Mouse (Mus musculus): ENCODE data around the gene Armc6. TPM values are rescaled to one million over a fixed set of nuclear protein-coding genes. Genes with fewer than 3 reads are reported as not detected.

The Armc6 gene
- 23.2 and 27.0 TPM in 2 replicates for polyA plus RNA-seq (2014; fragmentation: Nextera tagmentation; extraction: Ambion mirVana)

DNA sequence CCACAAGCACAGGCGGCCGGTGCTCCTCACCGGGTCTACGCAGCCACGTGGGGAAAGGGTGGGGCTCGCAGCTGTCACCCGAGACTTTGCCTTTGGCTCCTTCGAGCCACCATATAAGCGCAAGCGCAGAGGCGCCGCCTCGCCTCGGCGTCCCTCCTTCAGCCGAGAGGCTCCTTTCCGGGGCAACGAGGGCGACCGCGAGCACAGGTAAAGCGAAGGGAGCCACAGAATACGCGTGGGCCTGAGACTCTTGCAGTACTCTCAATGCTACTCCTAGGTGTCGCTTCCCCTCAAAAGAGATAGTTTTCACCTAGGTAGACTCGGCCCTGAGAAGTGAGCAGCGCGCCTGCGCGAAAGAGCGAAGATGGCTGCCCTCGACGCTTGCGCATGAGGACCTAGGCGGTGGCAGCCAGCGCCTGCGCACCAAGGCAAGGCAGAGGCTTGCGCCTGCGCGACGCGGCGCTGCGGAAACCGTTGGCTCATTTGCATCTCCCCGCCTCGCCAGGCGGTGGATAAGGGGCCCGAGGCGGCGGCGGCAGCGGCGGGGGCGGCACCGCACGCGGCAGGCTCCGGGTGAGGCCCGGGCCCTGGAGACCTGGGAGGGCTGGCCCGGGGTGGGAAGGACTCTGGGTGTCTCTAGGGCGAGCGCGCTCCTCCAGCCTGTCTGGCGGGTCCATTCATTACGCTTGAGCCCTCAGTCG, at the start of gene Armc6, which contains the start of gene Sugp2:
TSS of gene Armc6 (minus strand) at position 387 of the 701 bp plus-strand sequence.
TSS of gene Sugp2 (plus strand) at position 147 of the 701 bp plus-strand sequence.
- 1% methylated on average over 67 of the region's 67 CpGs for WGBS
- peak within 1 kb of the TSS; percentile 85 for H3K27ac ChIP-seq (ENCODE audit: low read length)
- no peaks in the 10 kb centered on the region for H3K9me3 ChIP-seq (ENCODE audit: control insufficient read depth, low read depth, low read length)
- ATAC-seq (ENCODE audit: insufficient number of reproducible peaks, insufficient read depth, low FRiP score, low read depth) = peak; percentile 94
- H3K4me1 ChIP-seq (ENCODE audit: control insufficient read depth, insufficient read depth, low read length) = peaks cover 15% of the 10 kb centered on the region
- peak within 1 kb of the TSS; percentile 96 for H3K4me2 ChIP-seq (replicated peaks; ENCODE audit: low read depth, low read length)
- peak within 1 kb of the TSS; percentile 62 for H3K4me3 ChIP-seq (ENCODE audit: low read depth, low read length)
- H3K27me3 ChIP-seq (ENCODE audit: control insufficient read depth, insufficient read depth, low read length) = no peaks in the 10 kb centered on the region
- H3K36me3 ChIP-seq (ENCODE audit: control insufficient read depth, insufficient read depth, low read length) = peaks cover 36% of the 10 kb centered on the region
- H3K9ac ChIP-seq (replicated peaks; ENCODE audit: low read depth, low read length) = peak within 1 kb of the TSS; percentile 52

DNA sequence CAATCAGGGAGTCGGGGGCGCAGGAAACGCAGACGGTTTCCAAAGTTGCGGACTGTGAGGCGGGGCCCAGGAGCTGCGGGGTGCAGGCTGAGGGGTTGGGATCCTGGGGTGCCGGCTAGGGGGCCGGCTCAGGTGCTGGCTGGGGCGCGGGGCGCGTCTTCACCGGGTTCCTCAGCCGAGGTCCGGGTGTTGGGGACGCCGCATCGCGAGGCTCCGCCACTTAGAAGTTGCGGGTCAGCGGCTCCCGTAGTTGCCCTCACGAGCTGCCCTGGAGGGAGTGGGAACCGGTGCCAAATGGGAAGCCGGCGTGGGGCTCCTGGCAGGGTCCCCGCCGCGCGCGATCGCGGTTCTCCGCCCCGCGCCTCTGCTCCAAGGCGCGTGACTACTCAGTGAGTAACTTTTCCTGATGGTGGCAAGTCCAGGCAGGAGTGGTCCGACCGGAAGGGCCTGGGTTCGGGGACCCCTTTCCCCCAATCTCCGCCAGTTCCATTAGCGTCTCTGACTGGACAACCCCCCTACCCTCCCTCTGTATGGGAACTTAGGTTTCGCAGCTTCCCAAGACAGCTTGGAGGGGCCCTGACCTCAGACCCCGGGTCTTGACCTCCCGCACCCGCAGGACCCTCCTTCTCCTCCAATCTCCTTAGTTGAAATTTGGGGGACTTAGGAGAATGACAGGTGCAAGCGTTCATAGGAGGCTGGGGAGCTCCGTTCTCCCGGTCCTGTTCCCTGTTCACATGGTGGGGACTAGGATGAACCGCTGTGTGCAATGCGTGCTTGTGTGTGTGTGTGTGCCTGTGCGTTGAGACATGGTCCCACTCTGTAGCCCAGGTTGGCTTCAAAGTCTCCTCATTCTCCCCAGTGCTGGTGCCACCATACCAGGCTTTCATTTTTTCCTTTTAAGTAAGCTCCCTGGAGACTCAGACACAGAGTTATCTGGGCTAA, 49.1 kb upstream of the Armc6 start:
- Histone ChIP-seq H3K4me3 (ENCODE audit: low read depth, low read length) (peak overlapping the region; percentile 74), H3K4me2 (replicated peaks; ENCODE audit: low read depth, low read length) (peak overlapping the region; percentile 86), H3K27ac (ENCODE audit: low read length) (peak overlapping the region; percentile 69), H3K9me3 (ENCODE audit: control insufficient read depth, low read depth, low read length) (no peaks in the 10 kb centered on the region), H3K9ac (replicated peaks; ENCODE audit: low read depth, low read length) (peak overlapping the region; percentile 91), H3K27me3 (ENCODE audit: control insufficient read depth, insufficient read depth, low read length) (no peaks in the 10 kb centered on the region), H3K36me3 (ENCODE audit: control insufficient read depth, insufficient read depth, low read length) (peaks cover 33% of the 10 kb centered on the region), H3K4me1 (ENCODE audit: control insufficient read depth, insufficient read depth, low read length) (peaks cover 13% of the 10 kb centered on the region; the same call in 1 of the 2 replicates)
- WGBS = under 1% methylated on average over 54 of the region's 55 CpGs
- ATAC-seq (ENCODE audit: insufficient number of reproducible peaks, insufficient read depth, low FRiP score, low read depth) = peak; percentile 47

DNA sequence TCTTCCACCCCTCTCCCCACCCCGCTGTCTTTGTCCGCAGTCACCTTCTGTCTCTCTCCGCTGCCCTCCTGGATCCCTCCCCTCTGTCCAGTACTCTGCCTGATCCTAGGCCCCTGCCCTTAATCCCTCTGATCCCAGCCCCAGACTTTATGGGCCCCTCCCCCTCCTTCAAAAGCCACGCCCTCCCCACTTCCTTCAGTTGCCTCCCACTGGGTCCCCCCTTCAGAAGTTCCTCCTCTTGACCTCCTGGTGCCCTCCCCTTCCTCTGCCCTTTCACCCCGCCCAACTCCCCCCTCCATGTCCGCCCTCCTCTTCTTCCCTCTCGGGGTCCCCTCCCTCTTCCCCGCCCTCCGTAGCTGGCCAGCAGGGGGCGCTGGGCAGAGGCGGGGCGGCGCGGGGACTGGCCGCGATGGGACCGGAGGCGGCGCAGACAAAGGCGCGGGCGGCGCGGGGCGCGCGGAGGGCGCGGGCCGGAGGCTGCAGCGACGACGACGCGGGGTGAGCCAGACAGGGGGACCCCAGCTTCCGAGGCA, 48.4 kb upstream of the Armc6 start, which contains the start of gene Homer3:
TSS of gene Homer3 (plus strand) at position 225 of the 533 bp plus-strand sequence.
- H3K9me3 ChIP-seq (ENCODE audit: control insufficient read depth, low read depth, low read length) = no peaks in the 10 kb centered on the region
- under 1% methylated on average over 35 of the region's 36 CpGs for WGBS
- H3K4me1 ChIP-seq (ENCODE audit: control insufficient read depth, insufficient read depth, low read length) = peaks cover 13% of the 10 kb centered on the region; the same call in 1 of the 2 replicates
- ATAC-seq (ENCODE audit: insufficient number of reproducible peaks, insufficient read depth, low FRiP score, low read depth) = peak; percentile 90
- H3K36me3 ChIP-seq (ENCODE audit: control insufficient read depth, insufficient read depth, low read length) = peaks cover 28% of the 10 kb centered on the region
- H3K27me3 ChIP-seq (ENCODE audit: control insufficient read depth, insufficient read depth, low read length) = no peaks in the 10 kb centered on the region
- H3K4me2 ChIP-seq (replicated peaks; ENCODE audit: low read depth, low read length) = peak within 1 kb of the TSS; percentile 86
- peak within 1 kb of the TSS; percentile 91 for H3K9ac ChIP-seq (replicated peaks; ENCODE audit: low read depth, low read length)
- H3K27ac ChIP-seq (ENCODE audit: low read length) = peak within 1 kb of the TSS; percentile 69
- H3K4me3 ChIP-seq (ENCODE audit: low read depth, low read length) = peak within 1 kb of the TSS; percentile 74

DNA sequence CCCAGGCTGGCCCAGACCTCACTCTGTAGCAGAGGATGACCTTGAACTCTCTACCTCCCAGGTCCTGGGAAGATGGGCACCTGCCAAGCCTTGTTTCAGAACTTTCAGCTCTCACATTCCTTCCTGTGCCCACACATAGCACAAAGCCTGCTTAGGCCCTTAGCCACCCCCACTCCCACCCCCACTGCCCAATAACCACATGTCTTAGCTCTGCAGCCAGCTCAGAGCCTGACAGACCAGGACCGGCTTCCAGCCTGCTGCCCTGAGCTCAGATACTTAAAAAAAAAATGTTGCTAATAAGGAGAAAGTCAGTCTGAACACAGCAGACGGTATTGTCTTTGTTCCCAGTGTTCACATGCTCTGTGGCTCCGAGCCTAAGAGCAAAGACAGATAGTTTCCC, 46.7 kb upstream of the Armc6 start:
- H3K9me3 ChIP-seq (ENCODE audit: control insufficient read depth, low read depth, low read length) = no peaks in the 10 kb centered on the region
- H3K9ac ChIP-seq (replicated peaks; ENCODE audit: low read depth, low read length) = no peak overlapping the region
- H3K27ac ChIP-seq (ENCODE audit: low read length) = no peak overlapping the region
- 26% methylated on average over 3 of the region's 3 CpGs for WGBS
- no peak overlapping the region for H3K4me2 ChIP-seq (replicated peaks; ENCODE audit: low read depth, low read length)
- no peaks in the 10 kb centered on the region for H3K27me3 ChIP-seq (ENCODE audit: control insufficient read depth, insufficient read depth, low read length)
- H3K4me3 ChIP-seq (ENCODE audit: low read depth, low read length) = no peak overlapping the region
- peaks cover 14% of the 10 kb centered on the region for H3K36me3 ChIP-seq (ENCODE audit: control insufficient read depth, insufficient read depth, low read length)
- no peak for ATAC-seq (ENCODE audit: insufficient number of reproducible peaks, insufficient read depth, low FRiP score, low read depth)
- peaks cover 13% of the 10 kb centered on the region; the same call in 1 of the 2 replicates for H3K4me1 ChIP-seq (ENCODE audit: control insufficient read depth, insufficient read depth, low read length)

DNA sequence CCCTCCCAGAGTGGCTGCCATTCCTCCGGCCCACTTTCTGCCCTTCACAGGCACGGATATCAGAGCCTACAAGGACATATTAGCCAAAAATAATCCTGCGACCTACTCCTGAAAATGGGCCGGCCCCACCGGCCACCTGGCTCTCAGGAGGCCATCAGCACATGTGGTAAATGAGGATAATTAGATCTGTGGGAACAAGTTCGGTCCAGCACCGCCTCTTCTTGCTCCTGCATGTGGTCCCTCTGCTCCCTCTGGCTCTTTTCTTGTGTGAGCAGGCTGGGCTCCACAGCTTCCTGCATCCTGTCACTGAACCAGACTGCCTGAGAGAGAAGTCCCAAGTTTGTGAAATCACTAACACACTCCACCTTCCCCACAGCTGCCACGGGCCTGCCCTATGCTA, 45.0 kb upstream of the Armc6 start:
- H3K36me3 ChIP-seq (ENCODE audit: control insufficient read depth, insufficient read depth, low read length) = no peaks in the 10 kb centered on the region
- no peak overlapping the region for H3K9ac ChIP-seq (replicated peaks; ENCODE audit: low read depth, low read length)
- H3K4me1 ChIP-seq (ENCODE audit: control insufficient read depth, insufficient read depth, low read length) = peaks cover 9% of the 10 kb centered on the region; the same call in 1 of the 2 replicates
- no peak for ATAC-seq (ENCODE audit: insufficient number of reproducible peaks, insufficient read depth, low FRiP score, low read depth)
- no peak overlapping the region for H3K27ac ChIP-seq (ENCODE audit: low read length)
- no peak overlapping the region for H3K4me2 ChIP-seq (replicated peaks; ENCODE audit: low read depth, low read length)
- no peaks in the 10 kb centered on the region for H3K27me3 ChIP-seq (ENCODE audit: control insufficient read depth, insufficient read depth, low read length)
- WGBS = 64% methylated on average over 8 of the region's 8 CpGs
- no peak overlapping the region for H3K4me3 ChIP-seq (ENCODE audit: low read depth, low read length)
- H3K9me3 ChIP-seq (ENCODE audit: control insufficient read depth, low read depth, low read length) = no peaks in the 10 kb centered on the region

DNA sequence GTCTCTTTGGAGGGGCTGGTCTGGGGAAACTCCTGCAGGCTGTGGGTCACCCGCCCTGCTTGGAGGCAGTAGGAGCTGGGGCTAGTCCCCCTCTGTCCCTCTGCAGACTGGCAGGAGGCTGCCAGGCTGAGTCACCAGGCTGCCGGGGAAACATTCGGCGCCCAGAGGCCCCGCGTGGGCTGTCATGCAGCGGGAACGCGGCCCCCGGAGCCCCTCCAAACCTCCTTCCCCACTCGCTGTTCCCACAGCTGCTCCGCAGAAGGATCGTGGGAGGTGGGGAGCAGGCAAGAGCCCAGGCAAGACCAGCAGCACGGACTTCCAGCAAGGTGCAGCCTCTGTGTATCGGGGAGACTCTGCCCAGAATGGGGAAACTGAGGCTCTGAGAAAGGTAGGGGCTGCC, 43.9 kb upstream of the Armc6 start:
- 61% methylated on average over 15 of the region's 15 CpGs for WGBS
- Histone ChIP-seq H3K36me3 (ENCODE audit: control insufficient read depth, insufficient read depth, low read length) (no peaks in the 10 kb centered on the region), H3K9me3 (ENCODE audit: control insufficient read depth, low read depth, low read length) (no peaks in the 10 kb centered on the region), H3K4me3 (ENCODE audit: low read depth, low read length) (no peak overlapping the region), H3K9ac (replicated peaks; ENCODE audit: low read depth, low read length) (no peak overlapping the region), H3K27ac (ENCODE audit: low read length) (no peak overlapping the region), H3K4me1 (ENCODE audit: control insufficient read depth, insufficient read depth, low read length) (0 out of 2 replicates have a peak, but pooled peaks cover 8% of the 10 kb centered on the region), H3K4me2 (replicated peaks; ENCODE audit: low read depth, low read length) (no peak overlapping the region), H3K27me3 (ENCODE audit: control insufficient read depth, insufficient read depth, low read length) (no peaks in the 10 kb centered on the region)
- ATAC-seq (ENCODE audit: insufficient number of reproducible peaks, insufficient read depth, low FRiP score, low read depth) = no peak

DNA sequence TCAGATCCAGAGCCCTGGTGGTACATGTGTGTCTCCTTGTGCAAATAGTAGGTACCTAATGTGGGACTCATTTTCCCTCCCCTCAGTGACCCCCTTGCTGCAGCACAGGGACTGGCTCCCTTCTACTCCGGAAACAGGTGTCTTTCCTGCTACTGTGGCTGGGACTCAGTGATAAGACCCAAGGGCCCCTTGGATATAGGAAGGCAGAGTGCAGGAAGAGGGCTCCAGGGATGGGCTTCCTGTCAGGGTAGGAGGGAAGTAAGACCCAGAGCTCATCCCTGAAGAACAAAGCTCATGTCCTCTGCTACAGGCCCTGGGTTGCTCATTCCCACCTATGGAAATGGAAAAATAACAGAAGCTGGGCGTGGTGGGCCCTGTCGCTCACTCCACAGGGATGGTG, 42.2 kb upstream of the Armc6 start:
- Histone ChIP-seq H3K4me3 (ENCODE audit: low read depth, low read length) (no peak overlapping the region), H3K4me1 (ENCODE audit: control insufficient read depth, insufficient read depth, low read length) (no peaks in the 10 kb centered on the region), H3K27me3 (ENCODE audit: control insufficient read depth, insufficient read depth, low read length) (no peaks in the 10 kb centered on the region), H3K36me3 (ENCODE audit: control insufficient read depth, insufficient read depth, low read length) (no peaks in the 10 kb centered on the region), H3K9me3 (ENCODE audit: control insufficient read depth, low read depth, low read length) (no peaks in the 10 kb centered on the region), H3K4me2 (replicated peaks; ENCODE audit: low read depth, low read length) (no peak overlapping the region), H3K27ac (ENCODE audit: low read length) (no peak overlapping the region), H3K9ac (replicated peaks; ENCODE audit: low read depth, low read length) (no peak overlapping the region)
- no peak for ATAC-seq (ENCODE audit: insufficient number of reproducible peaks, insufficient read depth, low FRiP score, low read depth)
- WGBS = 75% methylated on average over 3 of the region's 3 CpGs

DNA sequence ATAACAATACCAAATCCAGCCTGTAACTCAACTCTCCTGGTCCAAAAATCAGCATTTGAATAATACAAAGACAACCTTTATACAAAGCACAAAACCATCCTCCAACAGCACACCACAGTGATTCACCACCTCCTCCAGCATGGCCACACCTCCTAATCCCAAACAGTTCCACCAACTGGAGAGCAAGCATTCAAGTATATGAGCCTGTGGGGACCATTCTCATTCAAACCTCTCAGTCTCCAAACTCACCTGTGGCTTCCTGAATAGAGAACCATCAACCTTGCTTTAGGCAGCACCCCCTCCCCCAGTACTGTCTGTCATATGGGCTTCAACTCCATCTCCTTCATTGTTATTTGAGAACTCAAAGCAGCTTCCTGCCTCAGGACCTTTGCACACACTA, 40.1 kb upstream of the Armc6 start:
- H3K36me3 ChIP-seq (ENCODE audit: control insufficient read depth, insufficient read depth, low read length) = no peaks in the 10 kb centered on the region
- no peak overlapping the region for H3K4me2 ChIP-seq (replicated peaks; ENCODE audit: low read depth, low read length)
- no peaks in the 10 kb centered on the region for H3K27me3 ChIP-seq (ENCODE audit: control insufficient read depth, insufficient read depth, low read length)
- H3K9me3 ChIP-seq (ENCODE audit: control insufficient read depth, low read depth, low read length) = no peaks in the 10 kb centered on the region
- no peaks in the 10 kb centered on the region for H3K4me1 ChIP-seq (ENCODE audit: control insufficient read depth, insufficient read depth, low read length)
- ATAC-seq (ENCODE audit: insufficient number of reproducible peaks, insufficient read depth, low FRiP score, low read depth) = no peak
- no peak overlapping the region for H3K9ac ChIP-seq (replicated peaks; ENCODE audit: low read depth, low read length)
- no peak overlapping the region for H3K27ac ChIP-seq (ENCODE audit: low read length)
- H3K4me3 ChIP-seq (ENCODE audit: low read depth, low read length) = no peak overlapping the region

Data from stomach, embryonic 14.5 days (tissue).